Comparison of ENCODE assay signal across 18 mouse cellular contexts in the genomic region with DNA sequence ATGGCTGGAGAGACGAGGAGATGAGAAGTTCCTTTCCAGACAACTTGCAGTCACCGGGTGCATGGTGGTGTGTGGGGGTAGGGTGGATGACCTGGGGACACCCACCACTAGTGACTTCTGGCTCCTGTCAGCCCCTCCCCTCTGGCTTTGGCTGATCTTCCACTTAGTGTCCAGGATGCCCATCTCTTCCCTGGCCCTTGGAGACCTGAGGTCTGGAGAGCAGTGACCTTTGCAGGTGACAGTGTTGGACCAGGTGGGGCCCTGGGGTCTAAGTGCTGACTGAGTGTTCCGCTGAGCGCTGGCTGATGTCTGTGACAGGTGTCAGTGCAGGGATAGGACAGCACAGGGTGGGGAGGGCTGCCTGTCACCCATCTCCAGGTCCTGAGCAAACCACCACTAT. TPM values are rescaled to one million over a fixed set of nuclear protein-coding genes. Genes with fewer than 3 reads are reported as not detected.
DNase-seq lines count a peak whose midpoint lies in the region; ATAC-seq and TF ChIP-seq lines count a peak whose summit lies in the region.
"Had no signal": no experiment of that assay in that cellular context is flagged by ENCODE, and none has a peak within 500 bp of the region (broad histone marks: within the 10 kb centered on the region; RNA-seq: fewer than 3 reads in every experiment).

No protein-coding gene starts in this region.

- peaks cover 9% of the 10 kb centered on the region for H3K36me3 ChIP-seq in heart, embryonic 12.5 days
- peaks cover 8% of the 10 kb centered on the region; the same call in 1 of the 2 replicates for H3K36me3 ChIP-seq in intestine, postnatal 0 days (ENCODE audit: control insufficient read depth, insufficient read depth)

- H3K4me2 ChIP-seq in heart, embryonic 12.5 days, result peak overlapping the region; percentile 70
- H3K4me2 ChIP-seq in intestine, postnatal 0 days (replicated peaks; ENCODE audit: low read depth), result peak overlapping the region; percentile 48

- no peaks in the 10 kb centered on the region for H3K9me3 ChIP-seq in heart, embryonic 12.5 days (replicated peaks)
- no peaks in the 10 kb centered on the region for H3K9me3 ChIP-seq in intestine, postnatal 0 days (ENCODE audit: control insufficient read depth)
- H3K9me3 ChIP-seq: forebrain, embryonic 10.5 days; liver, embryonic 13.5 days had no signal

- H3K9ac ChIP-seq in heart, embryonic 12.5 days, result peak overlapping the region; percentile 90
- no peak overlapping the region for H3K9ac ChIP-seq in intestine, postnatal 0 days (ENCODE audit: low read depth, low read length)
- H3K9ac ChIP-seq: liver, embryonic 13.5 days had no signal

- peak overlapping the region; percentile 99 for H3K27ac ChIP-seq in gastrocnemius, adult 2 months
- peak overlapping the region; percentile 99 for H3K27ac ChIP-seq in heart, embryonic 12.5 days (ENCODE audit: poor library complexity, severe bottlenecking)
- H3K27ac ChIP-seq in intestine, postnatal 0 days (ENCODE audit: low read depth, low read length), result no peak overlapping the region
- H3K27ac ChIP-seq: forebrain, embryonic 10.5 days; liver, embryonic 13.5 days had no signal

- 39% methylated on average over 4 of the region's 4 CpGs for WGBS in heart, embryonic 12.5 days
- WGBS in intestine, postnatal 0 days, result 55% methylated on average over 4 of the region's 4 CpGs

- H3K27me3 ChIP-seq in heart, embryonic 12.5 days (replicated peaks), result peaks cover 18% of the 10 kb centered on the region; the same call in 1 of the 2 replicates
- no peaks in the 10 kb centered on the region for H3K27me3 ChIP-seq in intestine, postnatal 0 days (replicated peaks; ENCODE audit: control insufficient read depth, insufficient read depth, low read length)
- H3K27me3 ChIP-seq: Patski had no signal

- TF ChIP-seq CTCF in gastrocnemius, adult 2 months (IDR thresholded peaks at IDR 0.05), result no peak
- no peak for TF ChIP-seq CTCF in intestine, postnatal 0 days (IDR thresholded peaks at IDR 0.05; ENCODE audit: low read depth)

- DNase-seq in gastrocnemius, adult 2 months, result peak; percentile 89
- no peak for DNase-seq in gastrocnemius, postnatal 14 days
- DNase-seq in A20 (ENCODE audit: low read depth, low spot score), result peak; percentile 57
- DNase-seq in ovary, postnatal 36 days (ENCODE audit: low spot score), result no peak
- DNase-seq in embryo, embryonic 10 days (ENCODE audit: low spot score), result no peak
- DNase-seq in cerebellum, postnatal 14 days, result no peak
- DNase-seq: embryo, embryonic 11 days; liver, embryonic 13.5 days; thymus, postnatal 14 days had no signal

- peak overlapping the region; percentile 86 for H3K4me3 ChIP-seq in gastrocnemius, adult 2 months
- H3K4me3 ChIP-seq in heart, embryonic 12.5 days, result peak overlapping the region; percentile 54
- no peak overlapping the region for H3K4me3 ChIP-seq in intestine, postnatal 0 days (ENCODE audit: low read depth, low read length)
- H3K4me3 ChIP-seq: liver, embryonic 13.5 days had no signal

- peaks cover 59% of the 10 kb centered on the region for H3K4me1 ChIP-seq in heart, embryonic 12.5 days (replicated peaks)
- H3K4me1 ChIP-seq in intestine, postnatal 0 days (replicated peaks; ENCODE audit: control insufficient read depth, insufficient read depth, low read length), result peaks cover 15% of the 10 kb centered on the region

- ATAC-seq in heart, embryonic 12.5 days (ENCODE audit: insufficient number of reproducible peaks, low FRiP score), result no peak
- ATAC-seq in intestine, postnatal 0 days, result no peak
- ATAC-seq: Patski had no signal

- intact Hi-C loops in gastrocnemius, adult 2 months (cut with DNase I), result no loop called here
- intact Hi-C loops in gastrocnemius, postnatal 14 days (cut with DNase I; ENCODE audit: low total_unique reads), result no loop called here

RNA-seq across cellular contexts. Expression of a gene that starts 6.6 kb away (rescaled TPM):
- total RNA-seq in gastrocnemius, adult 2 months (2021), result 10 to 100 TPM; 59.7 to 72.8 TPM
- total RNA-seq in gastrocnemius, postnatal 14 days (2021), result 1 to 10 TPM; 1.8 to 5.5 TPM
- polyA plus RNA-seq in heart, embryonic 12.5 days (2016; fragmentation: Nextera tagmentation; extraction: Ambion mirVana), result 3.9 and 4.9 TPM in 2 replicates
- 0.08 and 0.10 TPM in 2 replicates for polyA plus RNA-seq in intestine, postnatal 0 days (2015; fragmentation: Nextera tagmentation; extraction: Ambion mirVana)
- total RNA-seq: adrenal gland, adult 18-20 months; granulocyte monocyte progenitor cell, adult 5-6 weeks; megakaryocyte, adult 5-6 weeks had no signal
- polyA plus RNA-seq: forebrain, embryonic 10.5 days; large intestine, adult 2 months; liver, embryonic 13.5 days; spleen, adult 2 months had no signal

RNA-seq across cellular contexts. Expression of a gene that starts 11.7 kb away (rescaled TPM):
- total RNA-seq in gastrocnemius, adult 2 months (2021), result not detected
- not detected for total RNA-seq in gastrocnemius, postnatal 14 days (2021)
- 0.18 TPM in 1 of 2 replicates, not detected in the other for polyA plus RNA-seq in heart, embryonic 12.5 days (2016; fragmentation: Nextera tagmentation; extraction: Ambion mirVana)
- 0.12 TPM in 2 replicates for polyA plus RNA-seq in intestine, postnatal 0 days (2015; fragmentation: Nextera tagmentation; extraction: Ambion mirVana)
- total RNA-seq: adrenal gland, adult 18-20 months; granulocyte monocyte progenitor cell, adult 5-6 weeks; megakaryocyte, adult 5-6 weeks had no signal
- polyA plus RNA-seq: forebrain, embryonic 10.5 days; large intestine, adult 2 months; liver, embryonic 13.5 days; spleen, adult 2 months had no signal

RNA-seq across cellular contexts. Expression of a gene that starts 12.5 kb away (rescaled TPM):
- 10 to 100 TPM; 22.1 to 24.9 TPM for total RNA-seq in gastrocnemius, adult 2 months (2021)
- total RNA-seq in gastrocnemius, postnatal 14 days (2021), result 10 to 100 TPM; 21.2 to 24.8 TPM
- 62.8 and 69.0 TPM in 2 replicates for polyA plus RNA-seq in heart, embryonic 12.5 days (2016; fragmentation: Nextera tagmentation; extraction: Ambion mirVana)
- polyA plus RNA-seq in intestine, postnatal 0 days (2015; fragmentation: Nextera tagmentation; extraction: Ambion mirVana), result 50.5 and 53.4 TPM in 2 replicates

RNA-seq across cellular contexts. Expression of a gene that starts 18.9 kb away (rescaled TPM):
- total RNA-seq in gastrocnemius, adult 2 months (2021), result 1,000 to 10,000 TPM; 1,128 to 1,335 TPM
- 100 to 1,000 TPM; 892 to 898 TPM for total RNA-seq in gastrocnemius, postnatal 14 days (2021)
- polyA plus RNA-seq in heart, embryonic 12.5 days (2016; fragmentation: Nextera tagmentation; extraction: Ambion mirVana), result 408 and 433 TPM in 2 replicates
- polyA plus RNA-seq in intestine, postnatal 0 days (2015; fragmentation: Nextera tagmentation; extraction: Ambion mirVana), result 286 and 316 TPM in 2 replicates

RNA-seq across cellular contexts. Expression of a gene that starts 27.6 kb away (rescaled TPM):
- total RNA-seq in gastrocnemius, adult 2 months (2021), result 10 to 100 TPM; 15.7 to 16.2 TPM
- 10 to 100 TPM; 12.3 to 12.8 TPM for total RNA-seq in gastrocnemius, postnatal 14 days (2021)
- polyA plus RNA-seq in heart, embryonic 12.5 days (2016; fragmentation: Nextera tagmentation; extraction: Ambion mirVana), result 36.0 and 36.1 TPM in 2 replicates
- polyA plus RNA-seq in intestine, postnatal 0 days (2015; fragmentation: Nextera tagmentation; extraction: Ambion mirVana), result 32.8 and 36.5 TPM in 2 replicates

Comparison
In these comparisons a context has a peak if more than half of its experiments do, and no peak if none do; other contexts are left out.
1. DNase-seq: peak in gastrocnemius, adult 2 months (single experiment) and A20 (single experiment); none in gastrocnemius, postnatal 14 days (single experiment), ovary, postnatal 36 days (single experiment), embryo, embryonic 10 days (single experiment) and cerebellum, postnatal 14 days (0 of 2).
2. RNA of a gene that starts 6.6 kb away (total RNA-seq): 59.7 to 72.8 TPM in gastrocnemius, adult 2 months; 1.8 to 5.5 TPM in gastrocnemius, postnatal 14 days; every median in the first group is over 4 times any median in the second.